Mouse (Mus musculus): ENCODE measurements around the gene Gm10283. TPM values are rescaled to one million over a fixed set of nuclear protein-coding genes. Genes with fewer than 3 reads are reported as not detected.

Gene Gm10283
- total and polyA plus RNA-seq, 2 experiments from 2014 or later, result not detected

GRCm38 (mm10) chr8:60491871-60492270 lies 11.1 kb downstream of the Gm10283 start:
- no peak for DNase-seq
- H3K36me3 ChIP-seq (ENCODE audit: insufficient read depth), result no peaks in the 10 kb centered on the region
- H3K27me3 ChIP-seq (ENCODE audit: insufficient read depth, low read length), result no peaks in the 10 kb centered on the region
- H3K9ac ChIP-seq, result no peak overlapping the region
- no peak overlapping the region for H3K4me3 ChIP-seq (ENCODE audit: low read depth, low read length)
- ATAC-seq, result no peak
- no peak for TF ChIP-seq CTCF (IDR thresholded peaks at IDR 0.05; ENCODE audit: low read depth)
- no peak overlapping the region for H3K27ac ChIP-seq (ENCODE audit: low read depth, low read length)
- 96% methylated on average over 2 of the region's 2 CpGs for WGBS
- no peaks in the 10 kb centered on the region for H3K4me1 ChIP-seq (ENCODE audit: insufficient read depth)
- H3K9me3 ChIP-seq (ENCODE audit: low read length), result no peaks in the 10 kb centered on the region
- H3K4me2 ChIP-seq (ENCODE audit: low read depth), result no peak overlapping the region

GRCm38 (mm10) chr8:60490147-60490546 lies 12.9 kb downstream of the Gm10283 start:
- Histone ChIP-seq H3K4me3 (ENCODE audit: low read depth, low read length) (no peak overlapping the region), H3K27ac (ENCODE audit: low read depth, low read length) (no peak overlapping the region), H3K27me3 (ENCODE audit: insufficient read depth, low read length) (no peaks in the 10 kb centered on the region), H3K9me3 (ENCODE audit: low read length) (no peaks in the 10 kb centered on the region), H3K4me2 (ENCODE audit: low read depth) (no peak overlapping the region), H3K36me3 (ENCODE audit: insufficient read depth) (no peaks in the 10 kb centered on the region), H3K4me1 (ENCODE audit: insufficient read depth) (no peaks in the 10 kb centered on the region), H3K9ac (no peak overlapping the region)
- WGBS, result 87% methylated on average over 2 of the region's 2 CpGs
- ATAC-seq (no peak), DNase-seq (no peak)
- no peak for TF ChIP-seq CTCF (IDR thresholded peaks at IDR 0.05; ENCODE audit: low read depth)

- H3K4me3 ChIP-seq (ENCODE audit: low read depth, low read length), result peak overlapping the region; percentile 21; the same call in 1 of the 2 replicates
- ATAC-seq, result peak; percentile 91
- 30% methylated on average over 15 of the region's 15 CpGs for WGBS
- DNase-seq, result peak; percentile 88
- H3K4me2 ChIP-seq (ENCODE audit: low read depth), result peak overlapping the region; percentile 26
- peak; percentile 91 for TF ChIP-seq CTCF (IDR thresholded peaks at IDR 0.05; ENCODE audit: low read depth)
- no peaks in the 10 kb centered on the region for H3K9me3 ChIP-seq (ENCODE audit: low read length)
- H3K4me1 ChIP-seq (ENCODE audit: insufficient read depth), result no peaks in the 10 kb centered on the region
- H3K36me3 ChIP-seq (ENCODE audit: insufficient read depth), result no peaks in the 10 kb centered on the region
- no peak overlapping the region for H3K9ac ChIP-seq
- no peaks in the 10 kb centered on the region for H3K27me3 ChIP-seq (ENCODE audit: insufficient read depth, low read length)
- no peak overlapping the region for H3K27ac ChIP-seq (ENCODE audit: low read depth, low read length)
These were observed 36.2 kb downstream of the Gm10283 start for GRCm38 (mm10) chr8:60466686-60467335.

- no peak for TF ChIP-seq CTCF (IDR thresholded peaks at IDR 0.05; ENCODE audit: low read depth)
- no peak overlapping the region for H3K4me2 ChIP-seq (ENCODE audit: low read depth)
- 74% methylated on average over 2 of the region's 2 CpGs for WGBS
- no peak overlapping the region for H3K4me3 ChIP-seq (ENCODE audit: low read depth, low read length)
- H3K9me3 ChIP-seq (ENCODE audit: low read length), result no peaks in the 10 kb centered on the region
- ATAC-seq (no peak), DNase-seq (no peak)
- H3K9ac ChIP-seq, result no peak overlapping the region
- no peaks in the 10 kb centered on the region for H3K27me3 ChIP-seq (ENCODE audit: insufficient read depth, low read length)
- no peaks in the 10 kb centered on the region for H3K4me1 ChIP-seq (ENCODE audit: insufficient read depth)
- no peak overlapping the region for H3K27ac ChIP-seq (ENCODE audit: low read depth, low read length)
- H3K36me3 ChIP-seq (ENCODE audit: insufficient read depth), result no peaks in the 10 kb centered on the region
These were observed 53.7 kb downstream of the Gm10283 start for GRCm38 (mm10) chr8:60449296-60449695.

- Histone ChIP-seq H3K4me3 (ENCODE audit: low read depth, low read length) (no peak overlapping the region), H3K27me3 (ENCODE audit: insufficient read depth, low read length) (no peaks in the 10 kb centered on the region), H3K9ac (no peak overlapping the region), H3K27ac (ENCODE audit: low read depth, low read length) (no peak overlapping the region), H3K4me2 (ENCODE audit: low read depth) (no peak overlapping the region), H3K36me3 (ENCODE audit: insufficient read depth) (no peaks in the 10 kb centered on the region), H3K9me3 (ENCODE audit: low read length) (no peaks in the 10 kb centered on the region), H3K4me1 (ENCODE audit: insufficient read depth) (no peaks in the 10 kb centered on the region)
- peak; percentile 70 for TF ChIP-seq CTCF (IDR thresholded peaks at IDR 0.05; ENCODE audit: low read depth)
- ATAC-seq (peak; percentile 89), DNase-seq (peak; percentile 76)
- WGBS, result 60% methylated on average over 6 of the region's 6 CpGs
These were observed 58.0 kb downstream of the Gm10283 start for GRCm38 (mm10) chr8:60444989-60445388.

- Histone ChIP-seq H3K36me3 (ENCODE audit: insufficient read depth) (no peaks in the 10 kb centered on the region), H3K27ac (ENCODE audit: low read depth, low read length) (no peak overlapping the region), H3K9ac (no peak overlapping the region), H3K4me1 (ENCODE audit: insufficient read depth) (no peaks in the 10 kb centered on the region), H3K9me3 (ENCODE audit: low read length) (no peaks in the 10 kb centered on the region), H3K27me3 (ENCODE audit: insufficient read depth, low read length) (no peaks in the 10 kb centered on the region), H3K4me3 (ENCODE audit: low read depth, low read length) (no peak overlapping the region), H3K4me2 (ENCODE audit: low read depth) (no peak overlapping the region)
- no peak for TF ChIP-seq CTCF (IDR thresholded peaks at IDR 0.05; ENCODE audit: low read depth)
- DNase-seq, result no peak
- no peak for ATAC-seq
- 44% methylated on average over 3 of the region's 3 CpGs for WGBS
These were observed 64.4 kb downstream of the Gm10283 start for GRCm38 (mm10) chr8:60438557-60438956.

GRCm38 (mm10) chr8:60436872-60437271 lies 66.1 kb downstream of the Gm10283 start:
- no peaks in the 10 kb centered on the region for H3K4me1 ChIP-seq (ENCODE audit: insufficient read depth)
- DNase-seq, result no peak
- no peak overlapping the region for H3K4me2 ChIP-seq (ENCODE audit: low read depth)
- no peaks in the 10 kb centered on the region for H3K36me3 ChIP-seq (ENCODE audit: insufficient read depth)
- H3K27me3 ChIP-seq (ENCODE audit: insufficient read depth, low read length), result no peaks in the 10 kb centered on the region
- H3K9ac ChIP-seq, result no peak overlapping the region
- 91% methylated on average over 3 of the region's 3 CpGs for WGBS
- no peak for TF ChIP-seq CTCF (IDR thresholded peaks at IDR 0.05; ENCODE audit: low read depth)
- no peak overlapping the region for H3K27ac ChIP-seq (ENCODE audit: low read depth, low read length)
- no peak for ATAC-seq
- no peak overlapping the region for H3K4me3 ChIP-seq (ENCODE audit: low read depth, low read length)
- no peaks in the 10 kb centered on the region for H3K9me3 ChIP-seq (ENCODE audit: low read length)
